ENCODE assay signal across 6 mouse cellular contexts in the genomic region with DNA sequence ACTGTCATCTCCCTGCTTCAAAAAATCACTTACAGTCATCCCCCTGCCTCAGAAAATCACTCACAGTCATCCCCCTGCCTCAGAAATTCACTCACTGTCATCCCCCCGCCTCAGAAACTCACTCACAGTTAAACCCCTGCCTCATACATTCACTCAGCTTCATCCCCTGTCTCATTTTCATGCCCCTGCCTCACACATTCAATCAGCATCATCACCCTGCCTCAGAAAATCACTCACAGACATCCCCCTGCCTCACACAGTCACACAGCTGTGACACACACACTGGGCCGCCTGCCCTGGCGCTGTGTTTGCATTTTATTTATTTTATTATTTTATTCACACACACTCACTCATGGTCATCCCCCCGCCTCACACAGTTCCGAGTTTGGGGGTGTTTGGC. TPM values are rescaled to one million over a fixed set of nuclear protein-coding genes. Genes with fewer than 3 reads are reported as not detected.
DNase-seq lines count a peak whose midpoint lies in the region; ATAC-seq lines count a peak whose summit lies in the region.
"Not testable (repeated sequence)": the region's sequence is repeated elsewhere in the genome, so short reads cannot be mapped to it uniquely, and the experiment has no call there.

No protein-coding gene starts in this region.

- 28% methylated on average over 5 of the region's 5 CpGs for WGBS in embryonic facial prominence, embryonic 10.5 days
- WGBS in limb, embryonic 11.5 days: 38% methylated on average over 5 of the region's 5 CpGs
- WGBS in midbrain, embryonic 12.5 days: 23% methylated on average over 5 of the region's 5 CpGs

- not testable (repeated sequence) for H3K9ac ChIP-seq in limb, embryonic 11.5 days (ENCODE audit: low read length); midbrain, embryonic 12.5 days (replicated peaks)

- not testable (repeated sequence) for H3K27me3 ChIP-seq in embryonic facial prominence, embryonic 10.5 days (replicated peaks; ENCODE audit: low read depth, poor library complexity, severe bottlenecking); limb, embryonic 11.5 days (ENCODE audit: control insufficient read depth, insufficient read depth, low read length); midbrain, embryonic 12.5 days

- H3K4me2 ChIP-seq in limb, embryonic 11.5 days (ENCODE audit: low read depth, severe bottlenecking); midbrain, embryonic 12.5 days (replicated peaks): not testable (repeated sequence)

- H3K4me1 ChIP-seq in embryonic facial prominence, embryonic 10.5 days: peaks cover 26% of the 10 kb centered on the region
- H3K4me1 ChIP-seq in limb, embryonic 11.5 days (ENCODE audit: control insufficient read depth, insufficient read depth, low read length); midbrain, embryonic 12.5 days: not testable (repeated sequence)

- not testable (repeated sequence) for H3K27ac ChIP-seq in embryonic facial prominence, embryonic 10.5 days (replicated peaks); limb, embryonic 11.5 days (replicated peaks; ENCODE audit: low read depth, low read length)
- peak overlapping the region; percentile 39; the same call in 1 of the 2 replicates for H3K27ac ChIP-seq in midbrain, embryonic 12.5 days (replicated peaks)

- H3K4me3 ChIP-seq in embryonic facial prominence, embryonic 10.5 days; limb, embryonic 11.5 days (ENCODE audit: low read depth, low read length); midbrain, embryonic 12.5 days: not testable (repeated sequence)

- peaks cover 49% of the 10 kb centered on the region for H3K9me3 ChIP-seq in embryonic facial prominence, embryonic 10.5 days
- peaks cover 35% of the 10 kb centered on the region for H3K9me3 ChIP-seq in limb, embryonic 11.5 days (ENCODE audit: control insufficient read depth, low read length)
- H3K9me3 ChIP-seq in midbrain, embryonic 12.5 days: peaks cover 29% of the 10 kb centered on the region

- DNase-seq in ZHBTc4 (ENCODE audit: low read depth, low spot score): peak; percentile 8
- DNase-seq in embryonic facial prominence, embryonic 10.5 days (ENCODE audit: low spot score): peak; percentile 13
- peak; percentile 22 for DNase-seq in heart, postnatal 4 days
- peak; percentile 20 for DNase-seq in limb, embryonic 11.5 days (ENCODE audit: low spot score)
- DNase-seq in spleen, postnatal 4 days (ENCODE audit: low spot score in 2 of 2): peak; percentile 44 to 67

- not testable (repeated sequence) for H3K36me3 ChIP-seq in embryonic facial prominence, embryonic 10.5 days (replicated peaks); limb, embryonic 11.5 days (ENCODE audit: control insufficient read depth, insufficient read depth, low read length); midbrain, embryonic 12.5 days

- ATAC-seq in limb, embryonic 11.5 days (ENCODE audit: insufficient number of reproducible peaks, low FRiP score, low TSS enrichment, low read depth); midbrain, embryonic 12.5 days (ENCODE audit: low FRiP score, low read depth): not testable (repeated sequence)

RNA-seq across cellular contexts. Expression of a gene that starts 4.7 kb away (rescaled TPM):
- polyA plus RNA-seq in embryonic facial prominence, embryonic 10.5 days (2016; fragmentation: Nextera tagmentation; extraction: Ambion mirVana): 259 and 324 TPM in 2 replicates
- total RNA-seq in heart, postnatal 4 days (2021): 100 to 1,000 TPM in 1 of 2 experiments, 10 to 100 TPM in 1; 99.1 to 109 TPM
- 244 and 297 TPM in 2 replicates for polyA plus RNA-seq in limb, embryonic 11.5 days (2014; fragmentation: Nextera tagmentation; extraction: Ambion mirVana)
- polyA plus RNA-seq in midbrain, embryonic 12.5 days (2016; fragmentation: Nextera tagmentation; extraction: Ambion mirVana): 187 and 270 TPM in 2 replicates
